Mouse (Mus musculus) heart, embryonic 11.5 days (tissue): Measurements from ENCODE around the gene Herc1. TPM values are rescaled to one million over a fixed set of nuclear protein-coding genes. Genes with fewer than 3 reads are reported as not detected.

Experiments used
- polyA plus RNA-seq: library from polyadenylated mRNA; unstranded; fragments of >200 nt; fragmentation: Nextera tagmentation; extraction: Ambion mirVana; gene quantifications from 2 replicates; pipeline ENCODE4 v1.2.1, GENCODE M21; 2014

The Herc1 gene
- polyA plus RNA-seq, 1 experiment from 2014 or later = 25.7 TPM

Other genes with a start within 250 kb of the Herc1 start
- gene Snx1, start 223.9 kb upstream of the Herc1 start, polyA plus RNA-seq = 71.7 and 73.5 TPM in 2 replicates
- 178 and 181 TPM in 2 replicates for gene Ciao2a, start 223.8 kb upstream of the Herc1 start, polyA plus RNA-seq
- gene Dapk2, start 192.2 kb upstream of the Herc1 start, polyA plus RNA-seq = 9.8 and 11.2 TPM in 2 replicates
- gene Fbxl22, start 164.1 kb downstream of the Herc1 start, polyA plus RNA-seq = 61.3 and 61.8 TPM in 2 replicates
- 45.0 and 47.6 TPM in 2 replicates for gene Usp3, start 242.7 kb downstream of the Herc1 start, polyA plus RNA-seq